Mouse (Mus musculus): Measurements from ENCODE around the gene Myom1.

Myom1 gene

GRCm38 (mm10) chr17:70991706-70992625 is 10.5 kb upstream of the Myom1 start:
- peak in 1 of 2 experiments; percentile 69 for DNase-seq (ENCODE audit: low spot score in 2 of 2)

DNA sequence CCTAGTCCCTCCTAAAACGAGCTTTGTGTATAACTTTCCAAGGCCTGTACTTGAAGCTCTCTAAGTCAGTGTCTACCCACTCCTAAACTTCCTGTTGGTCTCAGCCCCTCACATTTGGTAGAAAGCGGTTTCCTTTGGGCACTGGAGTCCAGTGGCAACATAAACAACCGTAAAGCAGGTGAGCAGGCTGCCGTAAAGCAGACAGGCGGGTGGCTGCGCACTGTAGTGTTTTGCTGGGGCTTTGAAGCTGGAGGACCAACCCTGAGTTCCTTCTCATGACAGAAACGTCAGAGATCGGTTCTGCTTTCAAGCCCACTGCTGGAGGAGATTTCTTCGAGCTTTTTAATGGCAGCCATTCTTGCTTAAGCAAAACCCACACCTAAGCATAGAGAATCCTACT is 9.8 kb upstream of the Myom1 start:
- DNase-seq (ENCODE audit: low spot score in 2 of 2) = no peak

- DNase-seq (ENCODE audit: low spot score in 2 of 2) = no peak
These were observed 9.0 kb upstream of the Myom1 start for GRCm38 (mm10) chr17:70993385-70993807.

GRCm38 (mm10) chr17:70994671-70995070 is 7.8 kb upstream of the Myom1 start:
- DNase-seq (ENCODE audit: low spot score in 2 of 2) = no peak

- DNase-seq (ENCODE audit: low spot score in 2 of 2) = no peak
These were observed 6.9 kb upstream of the Myom1 start for GRCm38 (mm10) chr17:70995551-70995950.

- DNase-seq (ENCODE audit: low spot score in 2 of 2) = no peak
These were observed 4.6 kb upstream of the Myom1 start for GRCm38 (mm10) chr17:70997836-70998235.

DNA sequence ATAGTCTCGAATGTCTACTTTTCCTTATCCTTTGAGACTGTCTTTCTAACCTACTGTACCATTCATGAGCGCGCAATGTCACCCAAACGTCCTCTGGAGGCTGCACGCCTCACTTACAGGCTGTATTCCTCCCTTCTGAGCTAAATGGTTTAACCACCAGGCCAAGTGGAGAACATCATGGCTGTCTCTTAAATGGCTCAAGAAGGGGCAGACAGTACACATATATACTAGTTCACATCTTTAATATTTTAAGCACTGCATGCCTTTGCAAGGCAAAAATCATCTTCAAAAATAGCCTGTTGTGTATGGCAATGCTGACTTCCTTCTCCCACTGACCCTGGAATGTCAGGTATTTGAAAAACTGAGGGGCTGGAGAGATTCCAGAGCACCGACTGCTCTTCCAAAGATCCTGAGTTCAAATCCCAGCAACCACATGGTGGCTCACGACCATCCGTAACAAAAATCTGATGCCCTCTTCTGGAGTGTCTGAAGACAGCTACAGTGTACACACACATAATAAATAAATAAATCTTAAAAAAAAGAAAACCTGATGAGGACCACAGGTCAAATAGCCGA is 3.9 kb upstream of the Myom1 start:
- DNase-seq (ENCODE audit: low spot score in 2 of 2) = no peak

GRCm38 (mm10) chr17:70999187-70999586 is 3.2 kb upstream of the Myom1 start:
- no peak for DNase-seq (ENCODE audit: low spot score in 2 of 2)

DNA sequence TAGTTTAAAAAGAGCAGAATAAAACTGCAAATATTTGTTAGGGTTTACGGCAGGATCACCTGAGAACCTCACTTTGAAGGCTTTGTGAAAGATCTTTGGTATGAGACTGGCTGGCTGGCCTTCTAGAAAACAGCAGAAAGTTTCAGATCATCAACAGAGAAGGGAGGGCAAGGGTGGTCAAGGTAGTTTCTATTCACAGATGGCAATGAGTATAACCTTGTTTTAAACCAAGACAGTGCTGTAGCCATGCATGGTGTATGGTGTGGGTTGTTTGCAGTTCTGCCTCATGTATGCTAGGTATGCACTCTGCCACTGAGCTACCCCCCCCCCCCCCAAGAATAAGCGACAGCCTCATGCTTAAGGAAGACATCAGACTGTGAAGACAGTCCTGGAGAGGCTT is 2.2 kb upstream of the Myom1 start:
- DNase-seq (ENCODE audit: low spot score in 2 of 2) = no peak

- DNase-seq (ENCODE audit: low spot score in 2 of 2) = no peak
These were observed 1.4 kb upstream of the Myom1 start for GRCm38 (mm10) chr17:71001067-71001466.

DNA sequence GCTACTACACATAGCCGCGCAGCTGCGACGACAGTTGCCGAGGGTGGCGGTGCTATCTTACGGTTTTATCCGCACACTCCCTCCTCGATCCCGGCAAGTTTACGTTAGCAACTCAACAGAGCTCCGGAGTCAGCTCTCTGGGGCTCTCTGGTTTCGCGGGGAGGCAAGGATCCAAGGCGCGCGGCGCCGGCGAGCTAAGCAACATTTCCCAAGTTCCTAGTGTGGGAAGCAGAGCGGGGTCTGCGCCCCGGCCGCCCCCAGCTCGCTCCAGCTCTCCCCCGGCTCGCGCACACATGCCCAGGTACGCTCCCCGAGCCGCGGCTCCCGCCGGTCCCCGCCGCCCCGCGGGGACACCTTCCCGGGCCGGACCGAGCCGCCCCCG is 743 bp upstream of the Myom1 start:
- peak; percentile 62 to 69 for DNase-seq (ENCODE audit: low spot score in 2 of 2)

DNA sequence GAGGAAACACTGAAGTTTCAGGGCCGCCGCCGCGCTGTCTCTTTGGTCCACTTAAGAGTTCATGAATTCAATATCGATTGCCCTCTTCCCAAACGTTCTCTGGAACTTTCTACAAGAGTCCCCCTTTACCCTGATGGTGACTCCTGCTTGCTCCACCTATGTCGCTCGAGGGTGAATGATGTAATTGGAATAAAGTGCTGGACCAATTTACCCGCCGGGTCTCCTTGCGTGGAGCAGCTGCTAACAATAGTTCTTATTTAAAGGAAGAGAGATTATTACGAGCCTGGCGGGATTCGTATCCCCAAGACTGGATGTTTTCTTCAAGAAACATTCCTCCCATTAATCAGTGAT is 286 bp downstream of the Myom1 start, which contains the start of gene Myl12a:
Gene Myl12a, minus strand, starts transcription at position 135 of the 351 bp plus-strand sequence.
- no peak for DNase-seq (ENCODE audit: low spot score in 2 of 2)

DNA sequence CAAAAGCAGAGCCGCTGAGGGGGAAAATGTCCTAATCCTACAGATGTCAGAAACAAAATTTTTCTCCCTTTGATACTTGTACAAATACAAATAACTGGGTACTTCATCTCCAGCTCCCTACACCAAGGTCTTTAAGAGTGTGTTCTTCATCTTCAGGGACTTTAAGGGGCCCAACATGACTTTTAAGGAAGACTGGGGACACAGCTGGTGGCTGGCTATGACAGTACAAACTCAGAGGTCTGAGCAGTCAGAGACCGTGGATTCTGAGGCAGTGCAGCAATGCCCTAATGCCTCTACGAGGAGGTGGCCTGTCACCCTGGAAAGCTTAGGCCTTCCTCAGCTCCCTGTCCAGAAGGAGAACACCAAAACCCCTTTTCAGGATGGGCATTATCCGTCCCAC is 679 bp downstream of the Myom1 start:
- no peak for DNase-seq (ENCODE audit: low spot score in 2 of 2)

DNA sequence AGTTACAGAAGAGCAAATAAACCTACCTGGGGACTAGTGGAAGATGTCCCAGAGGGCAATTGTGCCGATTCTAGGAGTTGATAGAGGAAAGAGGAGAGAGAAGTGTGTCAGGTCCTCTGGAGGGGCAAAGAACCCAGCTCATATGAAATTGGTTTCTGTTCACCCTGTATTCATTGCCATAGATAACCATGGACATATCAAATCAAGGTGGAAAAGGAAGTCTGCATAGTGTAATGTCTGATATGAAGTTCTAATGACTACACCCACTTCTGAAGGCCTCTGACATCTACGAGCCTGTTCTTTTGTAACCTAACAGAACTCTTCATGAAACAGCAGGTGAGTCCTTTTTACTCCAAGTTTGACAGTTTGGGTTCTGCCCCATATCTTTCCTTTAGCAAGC is 1.3 kb downstream of the Myom1 start:
- DNase-seq (ENCODE audit: low spot score in 2 of 2) = no peak

GRCm38 (mm10) chr17:71004186-71004960 is 1.9 kb downstream of the Myom1 start:
- DNase-seq (ENCODE audit: low spot score in 2 of 2) = no peak

DNA sequence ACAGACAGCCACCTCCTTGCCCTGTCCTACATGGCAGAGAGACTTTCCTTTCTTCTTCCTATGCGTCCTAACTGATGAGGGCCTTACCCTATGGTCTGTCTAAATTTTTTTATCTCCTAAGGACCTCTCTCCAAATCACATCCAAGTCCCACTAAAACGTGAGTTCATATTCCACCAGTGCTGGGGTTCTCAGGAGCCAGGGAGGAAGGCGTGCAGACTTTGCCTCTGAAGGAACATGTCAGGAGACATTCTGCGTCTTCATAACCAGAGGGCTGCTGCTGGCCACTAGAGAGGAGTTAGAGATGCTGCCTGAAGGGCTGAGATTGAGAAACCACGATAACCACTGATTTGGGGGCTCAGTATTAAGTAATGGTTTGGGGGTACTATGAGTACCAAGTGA is 4.5 kb downstream of the Myom1 start:
- no peak for DNase-seq (ENCODE audit: low spot score in 2 of 2)

DNA sequence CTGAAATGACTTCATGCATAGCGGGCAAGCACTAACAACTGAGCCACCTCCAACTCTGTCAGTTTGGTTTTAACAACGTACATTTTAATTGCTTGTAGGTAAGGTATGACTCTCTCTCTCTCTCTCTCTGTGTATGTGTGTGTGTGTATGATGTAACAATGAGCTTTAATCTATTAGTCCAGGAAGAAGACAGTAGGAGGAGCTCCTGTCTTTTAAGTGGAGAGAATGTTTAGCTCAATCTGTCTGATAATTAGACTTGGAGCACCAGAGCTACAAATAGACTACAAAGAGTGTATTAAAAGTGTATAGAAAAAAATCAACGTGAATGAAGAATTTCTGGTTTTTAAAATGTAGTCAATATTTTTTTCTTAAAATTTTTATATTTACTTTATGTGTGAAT is 6.2 kb downstream of the Myom1 start:
- no peak for DNase-seq (ENCODE audit: low spot score in 2 of 2)

DNA sequence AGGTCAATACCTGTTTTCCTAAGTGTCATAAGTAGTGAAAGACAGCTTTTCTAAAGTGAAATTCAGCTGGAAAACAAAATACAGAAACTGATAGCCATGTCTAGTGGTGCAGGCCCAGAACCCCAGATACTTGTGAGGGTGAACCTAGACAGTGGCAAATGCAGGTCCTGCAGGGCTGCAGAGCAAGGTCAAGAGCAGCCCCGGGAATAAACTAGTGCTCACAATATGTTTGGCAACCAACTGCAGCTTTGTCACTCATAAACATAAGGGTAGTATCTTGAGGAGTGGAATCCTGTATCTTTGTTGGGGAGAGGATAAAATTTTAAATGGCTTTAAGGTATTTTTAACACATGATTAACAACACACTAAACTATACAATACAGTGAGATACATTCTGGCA is 7.3 kb downstream of the Myom1 start:
- no peak for DNase-seq (ENCODE audit: low spot score in 2 of 2)

- no peak for DNase-seq (ENCODE audit: low spot score in 2 of 2)
These were observed 8.3 kb downstream of the Myom1 start for GRCm38 (mm10) chr17:71010646-71011242.

- DNase-seq (ENCODE audit: low spot score in 2 of 2) = no peak
These were observed 9.7 kb downstream of the Myom1 start for GRCm38 (mm10) chr17:71011931-71012662.

GRCm38 (mm10) chr17:71013105-71013504 is 10.7 kb downstream of the Myom1 start:
- no peak for DNase-seq (ENCODE audit: low spot score in 2 of 2)
